Mouse (Mus musculus) C2C12 (cell line): ENCODE measurements at regions not wholly inside any gene's neighbourhood (a gene's known extent, or its start where the extent isn't known, plus 50 kb on each side); places are given as distances from the start of the nearest gene placed in this dataset.

Experiments
- CTCF ChIP-seq: IDR thresholded peaks from one replicate; pipeline ENCODE4 v1.5.1; 2011; ENCODE audit not compliant: control insufficient read depth, insufficient read depth, insufficient read length
- MAX ChIP-seq: IDR thresholded peaks from one replicate; pipeline ENCODE4 v1.6.1; 2011; ENCODE audit warnings: mild to moderate bottlenecking, control low read depth

- TF ChIP-seq CTCF (no peak), MAX (no peak)
These were observed 115.0 kb upstream of the Plxnc1 start for GRCm38 (mm10) chr10:95059486-95060091.
